Mouse (Mus musculus) layer of hippocampus, postnatal 25 days (tissue): ENCODE data around the gene C1ql1. TPM values are rescaled to one million over a fixed set of nuclear protein-coding genes. Genes with fewer than 3 reads are reported as not detected.

ENCODE experiments used
- DNase-seq, 2 experiments: peaks; one replicate each; pipeline ENCODE4 v3.0.0; 2022; ENCODE audit warnings: mixed read lengths in 2 of 2, low spot score in 1 of 2; ENCODE audit errors: extremely low spot score in 1 of 2
- total RNA-seq, 2 experiments: library from RNA; stranded (reverse); gene quantifications; 2 replicates each; pipeline ENCODE4 v1.2.3; 2021

Gene C1ql1
- total RNA-seq, 2 experiments from 2014 or later = 20.7 to 24.6 TPM

DNA sequence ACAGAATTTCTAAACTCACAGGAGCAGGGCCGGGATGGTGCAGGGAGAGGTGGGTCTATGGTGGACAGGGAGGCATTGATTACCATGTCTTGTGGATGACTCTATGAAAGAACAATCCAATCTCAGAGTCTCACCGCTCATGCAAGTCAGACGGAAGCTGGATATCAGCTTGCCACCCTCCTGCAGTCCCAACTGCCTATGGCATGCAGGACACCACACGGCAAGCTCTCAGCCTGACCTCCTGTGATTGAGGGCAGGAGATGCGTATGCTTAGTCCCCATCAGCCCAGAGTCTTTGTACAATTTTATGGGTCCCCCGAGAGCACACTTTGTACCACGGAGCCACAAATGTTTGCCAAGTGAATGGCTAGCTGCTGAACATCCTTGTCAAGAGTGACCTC lies 42.8 kb downstream of the C1ql1 start:
- peak in 1 of 2 experiments; percentile 0 for DNase-seq

DNA sequence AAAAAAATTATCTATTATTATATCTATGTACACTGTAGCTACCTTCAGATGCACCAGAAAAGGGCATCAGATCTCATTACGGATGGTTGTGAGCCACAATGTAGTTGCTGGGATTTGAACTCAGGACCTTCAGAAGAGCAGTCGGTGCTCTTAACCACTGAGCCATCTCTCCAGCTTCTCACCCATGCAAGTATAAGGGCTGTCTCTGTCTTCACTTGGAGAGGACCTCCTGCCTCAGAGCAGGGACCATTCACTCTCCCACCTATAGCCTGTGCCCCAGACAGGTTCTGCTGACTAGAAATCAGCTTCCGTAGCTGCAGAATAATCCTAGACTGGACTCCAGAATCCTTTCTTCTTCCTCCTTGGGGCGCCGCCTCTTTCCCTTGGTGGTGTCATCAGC lies 44.4 kb downstream of the C1ql1 start:
- DNase-seq = no peak

DNA sequence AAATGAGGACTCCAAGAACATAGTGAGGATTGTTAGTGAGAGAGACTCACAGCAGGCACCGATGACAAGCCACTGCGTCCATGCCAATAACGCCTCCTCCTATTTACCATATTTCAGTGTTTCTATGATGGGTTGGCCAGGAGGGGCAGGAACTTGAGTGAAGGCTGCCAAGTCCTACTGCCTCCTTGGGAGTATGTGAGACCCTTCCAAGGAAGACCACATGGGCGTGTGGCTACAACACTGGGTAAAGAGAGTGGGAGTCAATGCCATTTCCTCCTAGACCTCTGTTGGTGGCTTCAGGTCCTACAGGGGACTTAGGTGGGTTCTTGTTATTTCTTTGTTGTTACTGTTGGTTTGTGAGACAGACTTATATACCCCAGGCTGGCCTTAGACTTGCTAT lies 45.3 kb downstream of the C1ql1 start:
- no peak for DNase-seq

DNA sequence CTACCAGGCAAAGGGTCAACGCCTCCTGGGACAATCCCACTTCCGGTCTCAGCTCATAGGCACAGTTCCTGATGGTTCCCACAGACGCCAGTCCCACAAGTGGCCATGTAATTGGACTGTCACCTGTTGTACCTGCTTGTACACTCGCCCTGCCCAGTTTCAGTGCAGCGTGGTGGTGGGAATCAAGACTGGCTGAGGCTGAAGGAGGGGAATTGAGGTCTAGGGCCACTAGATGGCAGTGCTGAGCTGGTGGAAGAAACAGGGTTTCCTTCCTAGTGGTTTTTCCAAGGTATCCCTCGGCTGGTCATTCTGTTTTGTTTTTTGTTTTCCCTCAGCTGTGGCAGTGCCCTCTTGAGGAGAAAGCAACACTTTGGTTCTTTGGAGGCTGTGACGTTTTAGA lies 45.7 kb downstream of the C1ql1 start, which contains the start of gene Gfap:
Gfap (minus strand) TSS at position 150 of the 400 bp plus-strand sequence.
- peak; percentile 77 to 93 for DNase-seq

DNA sequence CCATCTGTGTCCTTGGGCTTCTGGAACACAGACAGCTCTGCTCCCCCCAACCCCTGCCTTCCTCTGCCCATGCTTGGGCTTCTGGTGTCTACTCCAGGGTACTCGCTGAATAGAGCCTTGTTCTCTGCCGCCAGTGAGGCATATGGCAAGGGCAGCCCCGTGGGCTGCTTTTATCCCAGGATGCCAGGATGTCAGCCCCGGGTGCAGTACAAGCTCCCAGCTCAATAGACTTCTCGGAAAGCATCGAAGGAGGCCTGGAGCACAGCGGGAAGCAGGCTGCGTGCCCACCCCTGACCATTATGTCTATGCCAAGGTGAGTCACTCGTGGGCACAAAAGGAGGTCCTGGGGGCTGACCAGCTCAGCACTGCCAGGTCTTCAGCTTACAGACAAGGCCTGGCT lies 48.1 kb downstream of the C1ql1 start:
- DNase-seq = no peak

DNA sequence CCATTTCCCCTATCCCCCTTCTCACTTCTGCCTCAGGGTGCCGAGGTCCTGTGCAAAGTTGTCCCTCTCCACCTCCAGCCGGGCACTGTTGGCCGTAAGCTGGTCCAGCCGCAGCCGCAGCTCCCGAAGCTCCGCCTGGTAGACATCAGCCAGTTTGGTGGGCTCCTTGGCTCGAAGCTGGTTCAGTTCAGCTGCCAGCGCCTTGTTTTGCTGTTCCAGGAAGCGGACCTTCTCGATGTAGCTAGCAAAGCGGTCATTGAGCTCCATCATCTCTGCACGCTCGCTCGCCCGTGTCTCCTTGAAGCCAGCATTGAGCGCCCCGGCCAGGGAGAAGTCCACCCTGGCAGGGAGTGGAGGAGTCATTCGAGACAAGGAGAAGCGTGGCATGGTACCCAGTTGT lies 49.8 kb downstream of the C1ql1 start:
- DNase-seq = no peak

DNA sequence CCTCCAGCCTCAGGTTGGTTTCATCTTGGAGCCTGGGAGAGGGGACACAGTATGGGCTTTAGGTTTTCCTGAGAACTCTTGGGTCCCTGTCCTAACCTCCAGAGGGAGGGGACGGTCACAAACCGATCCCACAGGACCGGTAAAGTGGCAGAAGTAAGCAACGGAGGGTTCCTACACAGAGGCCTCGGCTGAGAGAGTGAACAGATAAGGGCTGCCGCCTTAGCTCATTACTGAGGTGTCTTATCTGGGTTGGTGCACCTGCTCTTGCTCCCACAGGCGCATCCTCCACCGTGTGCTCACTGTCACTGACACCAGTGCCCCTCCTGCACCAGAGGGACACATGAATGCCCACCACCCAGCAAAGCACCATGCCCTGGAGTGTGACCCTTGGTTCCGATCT lies 50.7 kb downstream of the C1ql1 start:
- no peak for DNase-seq

DNA sequence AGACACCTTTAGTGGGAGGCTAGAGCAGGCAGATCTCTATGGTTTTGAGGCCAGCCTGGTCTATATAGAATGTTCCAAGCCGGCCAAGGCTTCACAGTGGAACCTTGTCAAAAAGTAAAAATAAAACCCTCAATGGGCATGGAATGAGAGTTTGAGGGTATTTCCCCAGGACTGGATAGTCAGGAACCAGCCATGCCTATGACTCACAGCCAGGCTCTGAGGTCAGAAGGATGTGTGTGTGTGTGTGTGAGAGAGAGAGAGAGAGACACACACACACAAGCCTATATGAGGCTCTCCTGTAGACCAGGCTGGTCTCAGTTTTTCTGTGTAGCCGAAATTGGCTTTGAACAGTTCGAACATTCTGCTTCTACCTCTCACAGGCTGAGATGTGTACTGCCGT lies 51.8 kb downstream of the C1ql1 start:
- DNase-seq = no peak

DNA sequence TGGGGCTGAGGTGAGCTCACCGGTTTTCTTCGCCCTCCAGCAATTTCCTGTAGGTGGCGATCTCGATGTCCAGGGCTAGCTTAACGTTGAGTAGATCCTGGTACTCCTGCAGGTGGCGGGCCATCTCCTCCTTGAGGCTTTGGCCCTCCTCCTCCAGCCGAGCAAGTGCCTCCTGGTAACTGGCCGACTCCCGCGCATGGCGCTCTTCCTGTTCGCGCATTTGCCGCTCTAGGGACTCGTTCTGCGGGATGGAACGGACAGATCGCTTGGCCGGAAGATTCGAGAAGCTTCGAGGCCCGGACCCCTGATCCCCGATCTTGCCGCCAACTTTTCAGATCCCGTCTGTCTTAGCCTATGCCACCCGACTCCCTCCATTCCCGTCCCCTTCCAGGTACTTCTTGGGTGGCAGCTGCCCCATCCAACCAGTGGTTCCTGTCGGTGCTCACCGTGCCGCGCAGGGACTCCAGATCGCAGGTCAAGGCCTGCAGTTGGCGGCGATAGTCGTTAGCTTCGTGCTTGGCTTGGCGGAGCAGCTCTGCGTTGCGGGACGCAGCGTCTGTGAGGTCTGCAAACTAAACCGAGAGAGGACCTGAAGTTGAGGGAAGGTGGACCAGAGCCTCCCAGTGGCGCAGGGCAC lies 53.4 kb downstream of the C1ql1 start:
- DNase-seq = no peak

DNA sequence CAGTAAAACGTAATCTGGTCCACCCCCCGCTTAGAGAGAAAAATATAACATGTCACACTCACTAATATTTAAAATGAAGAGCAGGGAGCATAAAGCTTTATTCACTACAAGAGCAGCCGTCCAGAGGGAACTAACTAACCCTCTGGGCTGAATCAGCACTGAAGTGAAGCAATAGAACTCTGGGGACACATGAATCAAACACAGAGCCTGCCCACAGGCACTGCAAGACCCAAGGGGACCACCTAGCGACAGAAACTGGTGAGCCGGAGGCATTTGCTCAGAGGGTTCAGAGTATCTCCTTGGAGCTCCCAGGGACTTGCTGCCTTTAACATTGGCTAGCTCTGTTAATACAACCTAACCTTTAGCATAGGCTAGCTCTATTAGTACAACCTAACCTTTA lies 56.4 kb downstream of the C1ql1 start:
- DNase-seq = no peak

Other genes starting within 250 kb of the C1ql1 start
- gene Ccdc43, start 248.9 kb downstream of the C1ql1 start, total RNA-seq = 10 to 100 TPM; 35.5 to 38.1 TPM
- 100 to 1,000 TPM; 186 to 205 TPM for gene Adam11, start 185.2 kb downstream of the C1ql1 start, total RNA-seq
- gene Gjc1, start 127.0 kb downstream of the C1ql1 start, total RNA-seq = 1 to 10 TPM; 5.7 to 6.3 TPM
- 1 to 10 TPM; 5.6 to 7.5 TPM for gene Higd1b, start 110.8 kb downstream of the C1ql1 start, total RNA-seq
- 100 to 1,000 TPM; 125 to 134 TPM for gene Eftud2, start 65.7 kb downstream of the C1ql1 start, total RNA-seq
- 1 to 10 TPM; 2.1 to 2.4 TPM for gene Ccdc103, start 65.5 kb downstream of the C1ql1 start, total RNA-seq
- under 1 TPM in 1 of 2 experiments, not detected in 1; 0.22 TPM for gene Fam187a, start 61.5 kb downstream of the C1ql1 start, total RNA-seq
- 100 to 1,000 TPM; 260 to 321 TPM for gene Gfap, start 45.8 kb downstream of the C1ql1 start, total RNA-seq
- under 1 TPM; 0.35 to 0.44 TPM for gene Kif18b, start 21.6 kb downstream of the C1ql1 start, total RNA-seq
- gene Nmt1, start 81.5 kb upstream of the C1ql1 start, total RNA-seq = 100 to 1,000 TPM; 153 to 166 TPM
- gene Dcakd, start 81.6 kb upstream of the C1ql1 start, total RNA-seq = 100 to 1,000 TPM; 106 to 109 TPM
- gene Plcd3, start 155.0 kb upstream of the C1ql1 start, total RNA-seq = 10 to 100 TPM in 1 of 2 experiments, 1 to 10 TPM in 1; 9.1 to 10.2 TPM
- 10 to 100 TPM; 79.5 to 90.4 TPM for gene Acbd4, start 155.0 kb upstream of the C1ql1 start, total RNA-seq
- 10 to 100 TPM; 52.3 to 53.3 TPM for gene Hexim1, start 169.5 kb upstream of the C1ql1 start, total RNA-seq
- gene Hexim2, start 185.7 kb upstream of the C1ql1 start, total RNA-seq = 10 to 100 TPM; 13.2 to 14.7 TPM
- gene Fmnl1, start 224.4 kb upstream of the C1ql1 start, total RNA-seq = 100 to 1,000 TPM; 127 to 147 TPM